Mouse (Mus musculus): ENCODE measurements around the gene Idh1. TPM values are rescaled to one million over a fixed set of nuclear protein-coding genes. Genes with fewer than 3 reads are reported as not detected.

The Idh1 gene
- polyA plus RNA-seq, 1 experiment: 3.3 TPM

DNA sequence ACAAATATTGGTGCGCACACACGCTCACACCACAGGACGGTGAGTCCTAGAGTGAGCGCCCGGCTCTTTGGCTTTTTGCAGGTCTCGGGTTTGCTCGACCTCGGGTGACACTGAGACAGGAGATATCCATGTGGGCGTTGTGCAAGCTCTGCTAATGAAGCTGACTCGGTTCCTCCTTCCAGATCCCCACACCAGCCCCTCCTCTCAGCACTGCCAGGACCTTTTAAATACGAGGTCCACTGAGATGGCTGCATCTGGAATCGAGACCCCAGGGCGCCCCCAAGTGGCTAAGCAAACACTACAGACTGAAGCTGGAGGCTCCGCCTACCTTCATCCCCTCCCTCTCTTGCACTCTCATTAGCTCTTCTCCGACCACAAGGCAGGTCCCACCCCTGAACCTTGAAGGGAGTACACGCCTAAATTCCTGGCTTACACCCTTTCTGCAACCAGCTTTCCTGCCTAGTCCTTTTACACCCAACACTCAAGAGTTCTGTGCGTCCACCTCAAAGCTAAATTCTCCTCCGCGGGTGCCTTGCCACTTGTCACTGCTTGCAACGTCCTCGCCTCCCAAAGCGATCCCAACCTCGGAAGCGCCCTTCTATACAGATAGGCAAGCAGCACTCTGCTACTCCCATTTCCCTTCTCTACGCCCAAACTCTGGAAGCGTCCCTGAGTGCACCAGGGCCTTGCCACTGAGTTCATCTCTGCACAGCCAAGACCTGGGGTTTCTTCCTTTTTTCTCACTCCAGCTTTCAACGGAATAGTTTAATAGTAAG, 8.0 kb downstream of the Idh1 start:
- no peaks in the 10 kb centered on the region for H3K9me3 ChIP-seq
- H3K27me3 ChIP-seq (replicated peaks): no peaks in the 10 kb centered on the region
- H3K36me3 ChIP-seq (replicated peaks; ENCODE audit: low read length): peaks cover 29% of the 10 kb centered on the region
- TF ChIP-seq GATA1 (IDR thresholded peaks at IDR 0.05; ENCODE audit: borderline replicate concordance, low read length) (no peak), FLI1 (IDR thresholded peaks at IDR 0.05; ENCODE audit: low read length) (no peak)
- H3K4me3 ChIP-seq (replicated peaks): peak overlapping the region; percentile 96
- H3K4me1 ChIP-seq: peaks cover 38% of the 10 kb centered on the region

GRCm38 (mm10) chr1:65177452-65177851, 8.8 kb downstream of the Idh1 start:
- H3K9me3 ChIP-seq: no peaks in the 10 kb centered on the region
- TF ChIP-seq FLI1 (IDR thresholded peaks at IDR 0.05; ENCODE audit: low read length): no peak
- TF ChIP-seq GATA1 (IDR thresholded peaks at IDR 0.05; ENCODE audit: borderline replicate concordance, low read length): no peak
- peaks cover 36% of the 10 kb centered on the region for H3K36me3 ChIP-seq (replicated peaks; ENCODE audit: low read length)
- H3K4me3 ChIP-seq (replicated peaks): peak overlapping the region; percentile 96
- H3K27me3 ChIP-seq (replicated peaks): no peaks in the 10 kb centered on the region
- peaks cover 38% of the 10 kb centered on the region for H3K4me1 ChIP-seq

DNA sequence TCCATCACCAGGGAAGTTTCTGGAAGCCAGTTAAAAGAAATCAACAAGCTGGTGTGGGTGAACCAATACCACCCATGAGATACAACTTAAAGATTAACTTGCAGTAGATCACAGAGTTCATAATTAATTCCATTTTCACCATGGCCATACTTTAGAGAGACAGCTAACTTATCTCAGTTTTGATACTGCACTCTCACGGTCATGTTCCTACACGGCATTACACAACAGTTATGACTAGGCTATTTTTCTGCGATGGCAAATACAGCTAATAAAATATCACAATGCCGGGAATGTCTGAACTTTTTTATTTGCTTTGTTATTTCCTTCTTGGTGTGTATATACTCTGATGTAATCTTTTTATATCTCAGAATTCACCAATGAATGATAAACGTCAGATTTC, 9.4 kb downstream of the Idh1 start:
- peaks cover 42% of the 10 kb centered on the region for H3K36me3 ChIP-seq (replicated peaks; ENCODE audit: low read length)
- H3K27me3 ChIP-seq (replicated peaks): no peaks in the 10 kb centered on the region
- H3K9me3 ChIP-seq: no peaks in the 10 kb centered on the region
- H3K4me3 ChIP-seq (replicated peaks): peak overlapping the region; percentile 81
- TF ChIP-seq GATA1 (IDR thresholded peaks at IDR 0.05; ENCODE audit: borderline replicate concordance, low read length) (no peak), FLI1 (IDR thresholded peaks at IDR 0.05; ENCODE audit: low read length) (no peak)
- H3K4me1 ChIP-seq: peaks cover 38% of the 10 kb centered on the region

DNA sequence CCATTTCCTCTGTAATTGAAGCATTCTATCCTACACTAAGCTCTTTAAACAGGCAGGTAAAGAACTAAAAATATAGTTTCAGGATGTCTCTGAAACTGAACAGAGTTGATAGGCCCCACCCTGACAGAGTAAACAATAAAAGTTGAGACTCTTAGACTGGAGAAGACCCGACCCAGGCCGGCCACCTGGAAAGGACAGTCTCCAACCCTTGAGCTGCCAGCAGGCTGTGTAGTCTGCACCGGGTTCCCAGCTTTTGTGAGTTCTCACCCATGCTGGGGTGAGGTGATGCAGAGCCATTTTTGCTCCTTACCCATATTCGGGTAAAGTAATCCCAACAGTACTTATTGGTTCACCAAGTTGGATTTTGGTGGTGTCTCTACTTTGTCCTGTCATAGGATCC, 10.1 kb downstream of the Idh1 start:
- H3K4me3 ChIP-seq (replicated peaks): peak overlapping the region; percentile 46
- TF ChIP-seq FLI1 (IDR thresholded peaks at IDR 0.05; ENCODE audit: low read length) (no peak), GATA1 (IDR thresholded peaks at IDR 0.05; ENCODE audit: borderline replicate concordance, low read length) (no peak)

DNA sequence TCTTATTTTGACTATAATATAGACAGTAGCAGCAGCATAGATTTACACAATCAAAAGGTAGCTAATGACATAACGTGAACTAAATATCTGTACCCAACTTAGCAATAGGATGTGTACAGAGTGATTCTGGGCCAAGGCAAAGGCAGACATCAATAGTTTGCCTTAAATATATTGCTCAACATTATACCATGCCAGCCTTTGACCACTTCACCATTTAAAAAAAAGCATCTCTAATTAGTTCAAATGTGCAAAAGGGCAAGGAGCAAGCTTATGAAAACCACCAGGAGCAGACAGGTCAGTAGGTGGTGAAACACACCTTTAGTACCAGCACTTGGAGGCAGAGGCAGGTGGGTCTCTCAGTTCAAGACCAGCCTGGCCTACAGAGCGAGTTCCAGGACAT, 12.6 kb downstream of the Idh1 start:
- Histone ChIP-seq H3K36me3 (replicated peaks; ENCODE audit: low read length) (peaks cover 73% of the 10 kb centered on the region), H3K4me3 (replicated peaks) (no peak overlapping the region), H3K27me3 (replicated peaks) (no peaks in the 10 kb centered on the region), H3K9me3 (no peaks in the 10 kb centered on the region), H3K4me1 (peaks cover 39% of the 10 kb centered on the region)
- no peak for TF ChIP-seq GATA1 (IDR thresholded peaks at IDR 0.05; ENCODE audit: borderline replicate concordance, low read length)
- TF ChIP-seq FLI1 (IDR thresholded peaks at IDR 0.05; ENCODE audit: low read length): no peak

More for the DNA sequence above, 10.1 kb downstream of the Idh1 start:
- peaks cover 36% of the 10 kb centered on the region for H3K4me1 ChIP-seq
- H3K9me3 ChIP-seq: no peaks in the 10 kb centered on the region
- peaks cover 49% of the 10 kb centered on the region for H3K36me3 ChIP-seq (replicated peaks; ENCODE audit: low read length)
- no peaks in the 10 kb centered on the region for H3K27me3 ChIP-seq (replicated peaks)

DNA sequence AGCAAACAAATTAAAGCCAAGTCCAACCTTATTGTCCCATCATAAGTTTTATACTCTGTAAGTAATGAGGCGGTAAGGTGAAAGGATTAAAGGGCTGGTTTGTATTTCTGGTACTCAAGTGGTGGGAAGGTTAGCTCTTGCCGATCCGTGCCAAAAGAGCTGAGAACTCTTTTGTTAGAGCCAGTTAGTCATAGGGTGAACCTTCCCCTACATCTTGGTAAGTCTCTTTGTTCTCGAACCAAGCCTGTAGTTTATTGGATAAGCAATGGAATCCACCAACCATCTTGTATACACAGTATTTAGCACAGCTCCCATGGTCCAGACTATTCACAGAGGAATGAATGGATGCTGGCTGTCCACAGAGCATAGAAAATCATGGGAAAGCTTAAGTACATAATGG, 14.7 kb downstream of the Idh1 start:
- TF ChIP-seq FLI1 (IDR thresholded peaks at IDR 0.05; ENCODE audit: low read length): no peak
- no peak for TF ChIP-seq GATA1 (IDR thresholded peaks at IDR 0.05; ENCODE audit: borderline replicate concordance, low read length)
- peaks cover 37% of the 10 kb centered on the region for H3K4me1 ChIP-seq
- H3K4me3 ChIP-seq (replicated peaks): no peak overlapping the region
- H3K9me3 ChIP-seq: no peaks in the 10 kb centered on the region
- no peaks in the 10 kb centered on the region for H3K27me3 ChIP-seq (replicated peaks)
- H3K36me3 ChIP-seq (replicated peaks; ENCODE audit: low read length): peaks cover 95% of the 10 kb centered on the region

DNA sequence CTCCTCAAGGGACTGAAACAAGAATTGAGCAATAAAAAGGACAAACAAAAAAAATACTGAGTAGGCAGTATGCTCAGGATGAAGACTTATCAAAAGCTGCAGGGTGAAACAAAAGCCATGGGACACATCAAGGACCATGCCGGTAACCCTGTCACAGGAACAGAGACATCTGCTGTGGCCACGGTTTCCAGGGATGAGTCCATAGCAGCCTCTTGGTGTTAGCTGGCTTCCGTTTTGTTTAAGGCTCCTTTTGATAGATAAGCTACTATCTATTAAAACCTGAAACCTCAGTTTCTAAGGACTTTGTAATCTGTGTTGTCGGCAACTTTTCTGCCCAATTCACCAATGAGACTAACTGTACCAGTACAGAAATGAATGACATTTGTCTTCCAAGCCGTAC, 16.4 kb downstream of the Idh1 start:
- peaks cover 98% of the 10 kb centered on the region for H3K36me3 ChIP-seq (replicated peaks; ENCODE audit: low read length)
- H3K9me3 ChIP-seq: no peaks in the 10 kb centered on the region
- TF ChIP-seq GATA1 (IDR thresholded peaks at IDR 0.05; ENCODE audit: borderline replicate concordance, low read length) (no peak), FLI1 (IDR thresholded peaks at IDR 0.05; ENCODE audit: low read length) (no peak)
- peaks cover 25% of the 10 kb centered on the region for H3K4me1 ChIP-seq
- H3K27me3 ChIP-seq (replicated peaks): no peaks in the 10 kb centered on the region
- H3K4me3 ChIP-seq (replicated peaks): no peak overlapping the region

DNA sequence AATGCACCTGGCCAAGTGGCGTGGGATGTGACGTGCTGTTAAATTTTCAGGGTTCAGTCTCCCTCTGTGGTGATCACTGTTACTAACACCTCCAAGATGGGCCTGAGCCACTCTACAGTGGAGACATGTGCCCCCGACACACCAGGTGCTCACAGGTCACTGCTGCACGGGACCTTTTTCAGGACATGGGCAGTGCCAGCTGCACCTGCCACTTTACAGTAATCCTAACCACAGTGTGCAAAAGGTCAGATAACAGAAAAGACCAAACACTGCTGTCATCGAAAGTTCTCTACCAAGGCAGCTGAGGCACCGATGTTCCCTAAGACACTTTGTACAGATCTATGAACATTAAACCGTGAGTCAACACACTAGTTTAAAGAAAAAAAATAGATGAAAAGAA, 16.8 kb downstream of the Idh1 start:
- H3K9me3 ChIP-seq: no peaks in the 10 kb centered on the region
- peaks cover 23% of the 10 kb centered on the region for H3K4me1 ChIP-seq
- no peak for TF ChIP-seq FLI1 (IDR thresholded peaks at IDR 0.05; ENCODE audit: low read length)
- no peak for TF ChIP-seq GATA1 (IDR thresholded peaks at IDR 0.05; ENCODE audit: borderline replicate concordance, low read length)
- no peak overlapping the region for H3K4me3 ChIP-seq (replicated peaks)
- H3K36me3 ChIP-seq (replicated peaks; ENCODE audit: low read length): peaks cover 99% of the 10 kb centered on the region
- H3K27me3 ChIP-seq (replicated peaks): no peaks in the 10 kb centered on the region

- Histone ChIP-seq H3K27me3 (replicated peaks) (no peaks in the 10 kb centered on the region), H3K36me3 (replicated peaks; ENCODE audit: low read length) (peaks cover 99% of the 10 kb centered on the region)
- TF ChIP-seq FLI1 (IDR thresholded peaks at IDR 0.05; ENCODE audit: low read length) (no peak), GATA1 (IDR thresholded peaks at IDR 0.05; ENCODE audit: borderline replicate concordance, low read length) (no peak)
These were observed 18.8 kb downstream of the Idh1 start for GRCm38 (mm10) chr1:65167496-65167895.

GRCm38 (mm10) chr1:65162210-65162609, 24.1 kb downstream of the Idh1 start:
- H3K4me3 ChIP-seq (replicated peaks): no peak overlapping the region
- H3K36me3 ChIP-seq (replicated peaks; ENCODE audit: low read length): peaks cover 95% of the 10 kb centered on the region
- no peak for TF ChIP-seq GATA1 (IDR thresholded peaks at IDR 0.05; ENCODE audit: borderline replicate concordance, low read length)
- no peak for TF ChIP-seq FLI1 (IDR thresholded peaks at IDR 0.05; ENCODE audit: low read length)
- H3K9me3 ChIP-seq: no peaks in the 10 kb centered on the region
- H3K27me3 ChIP-seq (replicated peaks): no peaks in the 10 kb centered on the region
- peaks cover 3% of the 10 kb centered on the region; the same call in 1 of the 2 replicates for H3K4me1 ChIP-seq

More at GRCm38 (mm10) chr1:65167496-65167895, 18.8 kb downstream of the Idh1 start:
- Histone ChIP-seq H3K9me3 (no peaks in the 10 kb centered on the region), H3K4me1 (peaks cover 18% of the 10 kb centered on the region; the same call in 1 of the 2 replicates), H3K4me3 (replicated peaks) (no peak overlapping the region)
